Mouse (Mus musculus) hindbrain, postnatal 0 days (tissue): ENCODE measurements at regions not wholly inside any gene's neighbourhood (a gene's known extent, or its start where the extent isn't known, plus 50 kb on each side); places are given as distances from the start of the nearest gene placed in this dataset.

Source experiments
- ATAC-seq: fragments of 200-750 bp; cut with Nextera tagmentation; 2 replicates; pipeline ENCODE4 v1.8.0; 2017; ENCODE audit warnings: mild to moderate bottlenecking, moderate TSS enrichment, moderate library complexity
- DNase-seq: peaks from one replicate; pipeline ENCODE4 v3.0.0-alpha.2; 2015; ENCODE audit warnings: low spot score
- H3K27ac ChIP-seq: fragments of 300-500 bp; sonication (generic); 2 replicates; pipeline ENCODE4 v1.5.1; 2014; ENCODE audit warnings: mild to moderate bottlenecking
- H3K27me3 ChIP-seq: fragments of 300-500 bp; sonication (generic); 2 replicates; pipeline ENCODE4 v1.6.1; 2014; ENCODE audit warnings: low read length, mixed read lengths; ENCODE audit not compliant: insufficient read depth
- H3K36me3 ChIP-seq: fragments of 300-500 bp; sonication (generic); 2 replicates; pipeline ENCODE4 v1.6.1; 2014; ENCODE audit warnings: low read length, mixed read lengths; ENCODE audit not compliant: insufficient read depth
- H3K4me1 ChIP-seq: fragments of 300-500 bp; sonication (generic); 2 replicates; pipeline ENCODE4 v1.6.1; 2014; ENCODE audit warnings: antibody characterized with exemption, low read length, mixed read lengths; ENCODE audit not compliant: insufficient read depth
- H3K4me2 ChIP-seq: fragments of 300-500 bp; sonication (generic); 2 replicates; pipeline ENCODE4 v1.6.1; 2014; ENCODE audit warnings: low read depth, mild to moderate bottlenecking, low read length, moderate library complexity, mixed read lengths
- H3K4me3 ChIP-seq: fragments of 300-500 bp; sonication (generic); 2 replicates; pipeline ENCODE4 v1.5.1; 2014; ENCODE audit warnings: low read length
- H3K9ac ChIP-seq: fragments of 300-500 bp; sonication (generic); replicated peaks from 2 replicates; pipeline ENCODE4 v1.6.1; 2014; ENCODE audit warnings: mild to moderate bottlenecking, low read length, moderate library complexity, mixed read lengths
- H3K9me3 ChIP-seq: fragments of 300-500 bp; sonication (generic); 2 replicates; pipeline ENCODE4 v1.6.1; 2016; ENCODE audit warnings: low read length, mixed read lengths
- CTCF ChIP-seq: IDR thresholded peaks from 2 replicates; pipeline ENCODE4 v1.5.1; 2016; ENCODE audit warnings: antibody characterized with exemption, control low read depth, low read depth
- WGBS: fragments of 180-500 bp; shearing (Covaris S2); extraction: QIAGEN DNeasy Blood & Tissue Kit; methylation state at CpG from one replicate; pipeline ENCODE4 v1.1.7; 2014; 5-methylcytosine and 5-hydroxymethylcytosine counted together

DNA sequence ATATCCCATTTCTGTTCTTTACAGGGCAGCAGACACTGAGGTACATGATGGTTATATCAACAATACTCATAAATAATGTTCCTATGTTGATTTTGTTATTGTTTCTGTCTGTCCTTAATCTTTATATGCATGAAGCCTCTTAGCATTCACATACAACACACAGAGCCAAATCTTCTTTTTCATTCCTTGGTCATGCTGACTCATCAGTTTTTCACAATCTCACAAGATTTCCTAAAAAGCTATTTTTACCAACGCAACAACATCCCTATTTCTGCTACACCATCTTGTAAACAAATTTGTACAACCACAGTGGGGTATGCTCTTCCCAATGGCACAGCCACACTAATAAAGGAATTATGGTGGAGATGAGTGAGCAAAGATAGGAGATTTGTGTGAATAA, 555.1 kb downstream of the Trib2 start:
- TF ChIP-seq CTCF = no peak
- no peak overlapping the region for H3K4me2 ChIP-seq
- whole genome bisulfite sequencing = 89% methylated on average over 1 of the region's 1 CpGs
- no peak overlapping the region for H3K9ac ChIP-seq
- no peaks in the 10 kb centered on the region for H3K4me1 ChIP-seq
- H3K36me3 ChIP-seq = no peaks in the 10 kb centered on the region
- H3K27ac ChIP-seq = no peak overlapping the region
- no peak overlapping the region for H3K4me3 ChIP-seq
- DNase-seq (no peak), ATAC-seq (no peak)
- no peaks in the 10 kb centered on the region for H3K27me3 ChIP-seq
- H3K9me3 ChIP-seq = no peaks in the 10 kb centered on the region

GRCm38 (mm10) chr12:15260907-15261415, 555.8 kb downstream of the Trib2 start:
- H3K27ac ChIP-seq = no peak overlapping the region
- peak; percentile 3 for DNase-seq
- WGBS = 26% methylated on average over 2 of the region's 2 CpGs

DNA sequence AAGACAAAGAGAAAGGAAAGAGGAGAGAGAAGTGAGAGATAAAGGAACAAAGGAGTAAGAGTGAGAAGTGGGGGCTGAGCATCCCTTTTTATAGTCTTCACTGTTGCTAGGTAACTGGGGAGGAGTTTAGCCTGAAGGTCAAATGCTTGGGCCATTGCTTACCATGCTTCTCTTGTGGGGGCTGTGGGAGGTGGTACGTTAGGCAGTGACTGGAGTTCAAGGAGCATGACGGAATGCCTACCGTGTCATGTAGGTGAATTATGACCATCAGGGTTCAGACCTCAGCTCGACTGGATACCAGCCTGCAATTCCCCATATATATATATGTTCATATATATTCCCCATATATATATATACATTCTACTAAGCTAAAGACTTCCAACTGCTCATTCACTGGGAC, 571.8 kb downstream of the Trib2 start:
- ATAC-seq = no peak
- Histone ChIP-seq H3K4me1 (no peaks in the 10 kb centered on the region), H3K27ac (no peak overlapping the region), H3K4me2 (no peak overlapping the region), H3K9ac (no peak overlapping the region), H3K27me3 (no peaks in the 10 kb centered on the region), H3K4me3 (no peak overlapping the region), H3K36me3 (no peaks in the 10 kb centered on the region), H3K9me3 (no peaks in the 10 kb centered on the region)
- DNase-seq = no peak
- 58% methylated on average over 4 of the region's 4 CpGs for WGBS
- TF ChIP-seq CTCF = no peak

More at GRCm38 (mm10) chr12:15260907-15261415, 555.8 kb downstream of the Trib2 start:
- H3K9me3 ChIP-seq = no peaks in the 10 kb centered on the region
- no peaks in the 10 kb centered on the region for H3K4me1 ChIP-seq
- no peaks in the 10 kb centered on the region for H3K36me3 ChIP-seq
- no peak overlapping the region for H3K9ac ChIP-seq
- no peaks in the 10 kb centered on the region for H3K27me3 ChIP-seq
- H3K4me2 ChIP-seq = no peak overlapping the region
- no peak overlapping the region for H3K4me3 ChIP-seq
- TF ChIP-seq CTCF = no peak
- ATAC-seq = peak; percentile 79

- no peak for TF ChIP-seq CTCF
- Histone ChIP-seq H3K36me3 (no peaks in the 10 kb centered on the region), H3K9me3 (no peaks in the 10 kb centered on the region), H3K27me3 (no peaks in the 10 kb centered on the region), H3K4me3 (no peak overlapping the region), H3K4me1 (peaks cover 5% of the 10 kb centered on the region; the same call in 1 of the 2 replicates), H3K27ac (no peak overlapping the region), H3K4me2 (no peak overlapping the region), H3K9ac (no peak overlapping the region)
- ATAC-seq = no peak
- peak; percentile 27 for DNase-seq
- WGBS = 75% methylated on average over 5 of the region's 5 CpGs
Measured at GRCm38 (mm10) chr12:15222497-15223170, 594.1 kb downstream of the Trib2 start.

DNA sequence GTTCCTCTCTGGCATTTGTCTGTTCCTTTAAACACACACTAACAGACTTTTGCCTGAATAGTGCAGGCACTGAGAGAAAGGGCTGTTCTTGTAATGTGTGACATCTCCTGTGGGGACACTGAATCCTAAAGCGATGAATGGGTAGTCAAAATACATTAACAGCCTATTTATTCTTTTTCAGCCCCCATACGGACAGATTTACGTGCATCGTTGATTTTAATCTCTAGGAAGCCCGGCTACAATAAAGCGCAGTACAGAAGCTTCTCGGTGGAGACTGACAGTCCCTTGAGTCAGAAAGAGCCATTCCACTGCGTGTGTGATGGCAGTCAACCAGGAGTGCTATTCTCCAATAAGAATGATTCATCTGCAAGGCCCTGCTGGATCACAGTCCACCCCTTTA, 598.2 kb downstream of the Trib2 start:
- Histone ChIP-seq H3K9ac (no peak overlapping the region), H3K4me2 (peak overlapping the region; percentile 51), H3K27ac (0 out of 2 replicates have a peak overlapping the region, but pooled peaks have one; percentile 32), H3K9me3 (no peaks in the 10 kb centered on the region), H3K4me3 (peak overlapping the region; percentile 23), H3K27me3 (no peaks in the 10 kb centered on the region), H3K36me3 (no peaks in the 10 kb centered on the region), H3K4me1 (peaks cover 5% of the 10 kb centered on the region; the same call in 1 of the 2 replicates)
- DNase-seq (peak; percentile 63), ATAC-seq (peak; percentile 85)
- peak; percentile 26; the same call in 1 of the 2 replicates for TF ChIP-seq CTCF
- WGBS = 13% methylated on average over 8 of the region's 8 CpGs

GRCm38 (mm10) chr12:15216180-15216579, 600.5 kb downstream of the Trib2 start:
- Histone ChIP-seq H3K36me3 (no peaks in the 10 kb centered on the region), H3K4me3 (no peak overlapping the region), H3K4me1 (peaks cover 5% of the 10 kb centered on the region; the same call in 1 of the 2 replicates), H3K9ac (no peak overlapping the region), H3K9me3 (no peaks in the 10 kb centered on the region), H3K4me2 (no peak overlapping the region), H3K27ac (no peak overlapping the region), H3K27me3 (no peaks in the 10 kb centered on the region)
- ATAC-seq (no peak), DNase-seq (peak; percentile 34)
- WGBS = 46% methylated on average over 3 of the region's 3 CpGs
- no peak for TF ChIP-seq CTCF
